Mouse (Mus musculus) liver, embryonic 12.5 days (tissue): ENCODE measurements around the gene B4galnt2. TPM values are rescaled to one million over a fixed set of nuclear protein-coding genes. Genes with fewer than 3 reads are reported as not detected.

Experiments
- microRNA-seq: library from miRNA; unstranded; fragments of <30 nt; microRNA quantifications from one replicate; pipeline ENCODE4, GENCODE M21; 2017
- polyA plus RNA-seq: library from polyadenylated mRNA; unstranded; fragments of >200 nt; fragmentation: Nextera tagmentation; extraction: Ambion mirVana; gene quantifications from 2 replicates; pipeline ENCODE4 v1.2.1, GENCODE M21; 2016

Gene B4galnt2
- polyA plus RNA-seq, 1 experiment from 2014 or later: 0.51 TPM

Small RNA genes within 50 kb of the gene (microRNA-seq; reads per million reads assigned to microRNA genes)
- 3.2 reads per million for gene Mir3063

Other genes with a start within 250 kb of the B4galnt2 start
- gene Phb, start 247.9 kb downstream of the B4galnt2 start, polyA plus RNA-seq: 205 and 206 TPM in 2 replicates
- gene Zfp652, start 202.2 kb downstream of the B4galnt2 start, polyA plus RNA-seq: 8.9 TPM in 2 replicates
- 0.62 and 0.65 TPM in 2 replicates for gene B130006D01Rik, start 191.3 kb downstream of the B4galnt2 start, polyA plus RNA-seq
- gene Phospho1, start 90.4 kb downstream of the B4galnt2 start, polyA plus RNA-seq: 2.7 and 3.4 TPM in 2 replicates
- 15.8 and 16.7 TPM in 2 replicates for gene Gngt2, start 77.7 kb downstream of the B4galnt2 start, polyA plus RNA-seq
- gene Abi3, start 72.4 kb downstream of the B4galnt2 start, polyA plus RNA-seq: 7.3 and 7.6 TPM in 2 replicates
- gene Igf2bp1, start 91.0 kb upstream of the B4galnt2 start, polyA plus RNA-seq: 33.8 and 38.3 TPM in 2 replicates
- not detected in 2 replicates for gene Gip, start 109.7 kb upstream of the B4galnt2 start, polyA plus RNA-seq
- gene Snf8, start 120.0 kb upstream of the B4galnt2 start, polyA plus RNA-seq: 100 and 108 TPM in 2 replicates
- 26.4 and 27.2 TPM in 2 replicates for gene Ube2z, start 150.5 kb upstream of the B4galnt2 start, polyA plus RNA-seq
- gene Atp5g1, start 160.8 kb upstream of the B4galnt2 start, polyA plus RNA-seq: 657 and 705 TPM in 2 replicates
- not detected in 2 replicates for gene Calcoco2, start 197.1 kb upstream of the B4galnt2 start, polyA plus RNA-seq
- gene Ttll6, start 218.9 kb upstream of the B4galnt2 start, polyA plus RNA-seq: not detected in 2 replicates